Mouse (Mus musculus) heart, adult 2 months (tissue): ENCODE data around the gene Cpne5. TPM values are rescaled to one million over a fixed set of nuclear protein-coding genes. Genes with fewer than 3 reads are reported as not detected.

Experiments used
- DNase-seq, 2 experiments: peaks; one replicate each; pipeline ENCODE4 v3.0.0; 2021
- H3K27ac ChIP-seq: fragments of 200-600 bp; 2 replicates; pipeline ENCODE4 v1.8.1; 2022
- H3K27me3 ChIP-seq: fragments of 200-500 bp; 2 replicates; pipeline ENCODE4 v1.6.1; 2012; ENCODE audit warnings: mild to moderate bottlenecking, low read length, inconsistent platforms, mixed read lengths; ENCODE audit not compliant: control insufficient read depth, insufficient read depth
- H3K36me3 ChIP-seq: fragments of 200-500 bp; 2 replicates; pipeline ENCODE4 v1.6.1; 2012; ENCODE audit warnings: low read length, inconsistent platforms; ENCODE audit not compliant: control insufficient read depth, insufficient read depth
- H3K4me1 ChIP-seq: fragments of 200-500 bp; 2 replicates; pipeline ENCODE4 v1.6.1; 2011; ENCODE audit warnings: low read length; ENCODE audit not compliant: control insufficient read depth, insufficient read depth
- H3K4me3 ChIP-seq: fragments of 200-600 bp; 2 replicates; pipeline ENCODE4 v1.8.1; 2022
- H3K79me2 ChIP-seq: fragments of 200-500 bp; replicated peaks from 2 replicates; pipeline ENCODE4 v1.6.1; 2012; ENCODE audit warnings: mild to moderate bottlenecking, inconsistent platforms, low read length, moderate library complexity, mixed read lengths; ENCODE audit not compliant: control insufficient read depth, insufficient read depth
- H3K9ac ChIP-seq: fragments of 200-500 bp; 2 replicates; pipeline ENCODE4 v1.6.1; 2012; ENCODE audit warnings: low read depth, mild to moderate bottlenecking, control low read depth, inconsistent platforms, low read length, mixed read lengths
- CTCF ChIP-seq: fragments of 200-600 bp; IDR thresholded peaks from 2 replicates; pipeline ENCODE4 v1.8.1; 2022; ENCODE audit warnings: antibody characterized with exemption, mild to moderate bottlenecking, moderate library complexity
- EP300 ChIP-seq: fragments of 200-500 bp; IDR thresholded peaks from 2 replicates; pipeline ENCODE4 v1.6.1; 2011; ENCODE audit warnings: low read depth, low read length, control low read depth; ENCODE audit not compliant: insufficient read depth
- POLR2A ChIP-seq: fragments of 200-500 bp; IDR thresholded peaks from 2 replicates; pipeline ENCODE4 v1.6.1; 2011; ENCODE audit warnings: mild to moderate bottlenecking, low read depth, low read length, control low read depth; ENCODE audit not compliant: insufficient read depth
- WGBS: fragments of 180-500 bp; shearing (Covaris S2); methylation state at CpG from one replicate; pipeline ENCODE4 v1.1.7; 2018; 5-methylcytosine and 5-hydroxymethylcytosine counted together
- intact Hi-C: fragments of 180-260 bp; cut with DNase I; formaldehyde crosslinking; loops from one replicate; pipeline ENCODE4 v1.15.1; 2025
- polyA plus RNA-seq: library from polyadenylated mRNA; depleted of rRNA; stranded (reverse); fragments of >200 nt; gene quantifications from 2 replicates; pipeline ENCODE4 v1.2.3, GENCODE M21; 2012
- total RNA-seq, 2 experiments: library from RNA; stranded (reverse); gene quantifications; 2 replicates each; pipeline ENCODE4 v1.2.3; 2021

Gene Cpne5
- total and polyA plus RNA-seq, 3 experiments: 4.4 to 11.2 (median 5.2) TPM

DNA sequence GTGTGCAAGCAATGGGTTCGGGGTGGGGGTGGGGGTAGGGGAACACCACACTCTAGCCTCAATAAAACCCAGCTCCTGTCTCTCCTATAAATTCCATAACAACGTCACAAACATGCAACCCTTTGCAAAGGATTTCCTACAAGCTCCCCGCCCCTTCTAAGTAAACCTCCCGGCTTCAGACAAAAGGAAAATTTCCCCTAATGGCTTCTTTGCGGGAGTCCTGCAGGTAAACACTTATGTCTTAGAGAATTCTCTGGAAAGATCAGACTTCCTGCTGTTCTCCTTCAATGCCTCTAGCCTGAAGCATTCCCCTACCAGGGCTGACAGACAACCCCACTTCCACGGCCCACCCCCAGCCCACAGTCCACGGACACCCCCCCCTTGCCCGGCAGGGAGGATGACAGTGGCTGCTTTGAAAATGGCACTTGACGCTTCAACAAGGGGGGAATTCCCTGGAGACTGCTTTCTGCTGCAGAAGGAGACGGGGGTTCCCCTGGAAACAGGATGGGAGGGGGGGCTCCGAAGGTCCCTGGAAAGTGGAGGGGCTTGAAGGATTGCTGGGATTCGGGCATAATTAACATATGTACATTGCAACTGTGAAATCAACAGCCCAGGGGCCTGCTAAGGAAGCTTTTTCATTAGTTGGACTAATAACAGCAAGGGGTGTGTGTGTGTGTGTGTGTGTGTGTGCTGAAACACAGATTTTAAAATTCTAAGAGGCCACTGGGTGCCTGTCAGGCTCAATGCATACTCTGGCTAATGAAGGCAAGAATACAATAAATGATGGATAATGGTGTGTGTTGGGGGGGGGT lies 24.4 kb downstream of the Cpne5 start:
- H3K4me1 ChIP-seq: no peaks in the 10 kb centered on the region
- no peak overlapping the region for H3K4me3 ChIP-seq
- H3K27ac ChIP-seq: no peak overlapping the region
- H3K79me2 ChIP-seq: no peaks in the 10 kb centered on the region
- 32% methylated on average over 12 of the region's 12 CpGs for WGBS
- TF ChIP-seq CTCF (no peak), EP300 (no peak), POLR2A (no peak)
- no peak overlapping the region for H3K9ac ChIP-seq
- H3K36me3 ChIP-seq: no peaks in the 10 kb centered on the region
- no peaks in the 10 kb centered on the region for H3K27me3 ChIP-seq
- DNase-seq: no peak
- intact Hi-C loops: no loop called here

DNA sequence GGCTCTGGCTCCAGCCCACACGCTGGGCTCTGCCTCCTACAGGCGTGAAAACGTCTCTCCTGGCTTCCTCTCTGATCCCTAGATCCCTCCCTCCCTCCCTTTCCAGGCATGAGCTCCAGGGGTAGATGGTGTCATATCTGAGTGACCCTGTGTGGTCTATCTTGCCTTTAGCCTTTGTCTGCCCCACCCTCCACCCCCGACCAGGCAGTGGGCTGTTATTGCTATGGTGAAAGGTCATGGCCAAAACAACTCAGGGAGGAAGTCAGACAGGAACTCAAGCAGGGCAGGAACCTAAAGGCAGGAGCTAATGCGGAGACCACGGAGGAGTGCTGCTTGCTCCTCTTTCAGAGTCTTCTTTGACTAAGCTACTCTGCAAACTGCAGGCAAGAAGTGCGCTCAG lies 26.1 kb downstream of the Cpne5 start:
- H3K27ac ChIP-seq: no peak overlapping the region
- no peak for DNase-seq
- no peak for TF ChIP-seq EP300
- TF ChIP-seq CTCF: no peak
- TF ChIP-seq POLR2A: no peak
- no peaks in the 10 kb centered on the region for H3K27me3 ChIP-seq
- H3K36me3 ChIP-seq: no peaks in the 10 kb centered on the region
- H3K79me2 ChIP-seq: no peaks in the 10 kb centered on the region
- H3K9ac ChIP-seq: no peak overlapping the region
- intact Hi-C loops: no loop called here
- no peaks in the 10 kb centered on the region for H3K4me1 ChIP-seq
- 41% methylated on average over 7 of the region's 7 CpGs for WGBS
- H3K4me3 ChIP-seq: no peak overlapping the region

DNA sequence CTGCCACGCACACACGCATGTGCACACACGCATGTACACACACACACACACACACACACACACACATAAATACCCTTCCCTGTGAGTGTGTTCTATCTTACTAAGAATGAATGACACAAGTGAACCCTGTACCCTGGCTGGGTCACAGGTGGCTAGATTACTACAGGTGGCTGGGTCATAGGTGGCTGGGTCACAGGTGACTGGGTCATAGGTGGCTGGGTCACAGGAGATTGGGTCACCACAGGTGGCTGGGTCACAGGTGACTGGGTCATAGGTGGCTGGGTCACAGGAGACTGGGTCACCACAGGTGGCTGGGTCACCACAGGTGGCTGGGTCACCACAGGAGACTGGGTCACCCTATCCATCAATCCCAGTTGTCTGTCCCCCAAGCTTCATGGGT lies 27.9 kb downstream of the Cpne5 start:
- Histone ChIP-seq H3K36me3 (no peaks in the 10 kb centered on the region), H3K79me2 (no peaks in the 10 kb centered on the region), H3K27me3 (no peaks in the 10 kb centered on the region), H3K27ac (no peak overlapping the region), H3K4me1 (peaks cover 1% of the 10 kb centered on the region; the same call in 1 of the 2 replicates), H3K4me3 (no peak overlapping the region), H3K9ac (no peak overlapping the region)
- WGBS: 95% methylated on average over 3 of the region's 3 CpGs
- intact Hi-C loops: no loop called here
- no peak for TF ChIP-seq EP300
- no peak for TF ChIP-seq POLR2A
- no peak for DNase-seq

DNA sequence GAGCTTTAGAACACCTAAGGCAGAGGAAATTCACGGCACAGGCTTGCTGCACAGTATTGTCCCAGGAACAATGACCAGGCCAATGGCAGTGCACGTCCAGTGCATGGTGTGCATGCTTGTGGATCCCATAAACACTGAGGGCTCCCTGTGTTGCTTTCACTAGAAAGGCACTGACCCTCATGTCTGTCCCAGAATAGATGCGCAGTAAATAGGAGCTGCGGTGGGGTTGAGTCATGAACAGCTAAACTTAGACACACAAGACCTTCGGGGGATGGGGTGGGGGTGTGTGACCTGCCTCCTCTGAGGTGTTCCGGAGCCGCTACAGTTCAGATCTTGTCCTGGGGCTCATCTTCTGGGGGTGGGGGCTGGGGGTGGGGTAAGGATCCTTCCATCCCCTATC lies 31.9 kb downstream of the Cpne5 start:
- H3K27me3 ChIP-seq: no peaks in the 10 kb centered on the region
- no peaks in the 10 kb centered on the region for H3K36me3 ChIP-seq
- peaks cover 1% of the 10 kb centered on the region; the same call in 1 of the 2 replicates for H3K4me1 ChIP-seq
- no peak overlapping the region for H3K9ac ChIP-seq
- intact Hi-C loops: no loop called here
- no peak overlapping the region for H3K27ac ChIP-seq
- no peak for TF ChIP-seq POLR2A
- no peak for TF ChIP-seq CTCF
- no peak for TF ChIP-seq EP300
- peak in 1 of 2 experiments; percentile 7 for DNase-seq
- WGBS: 53% methylated on average over 7 of the region's 7 CpGs
- H3K4me3 ChIP-seq: no peak overlapping the region
- H3K79me2 ChIP-seq: no peaks in the 10 kb centered on the region

DNA sequence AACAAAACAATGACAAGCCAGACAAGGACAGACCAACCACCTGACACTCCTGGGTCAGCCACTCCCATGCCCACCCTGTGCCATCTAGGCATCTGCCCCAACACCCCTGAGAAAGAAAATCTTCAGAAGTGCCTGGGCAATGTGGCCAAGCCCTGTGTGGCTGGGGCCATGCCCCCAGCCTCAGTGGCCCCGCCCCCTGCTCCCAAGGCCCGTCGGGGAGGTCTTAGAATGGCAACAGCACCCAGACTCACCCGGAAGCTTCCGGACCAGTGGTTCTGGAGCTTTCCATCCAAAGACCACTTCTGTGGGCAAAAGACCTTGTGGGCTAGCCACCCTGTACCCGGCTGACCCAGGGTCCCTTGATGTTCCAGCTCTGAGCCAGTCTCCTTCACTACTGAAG lies 35.4 kb downstream of the Cpne5 start:
- H3K27me3 ChIP-seq: no peaks in the 10 kb centered on the region
- peaks cover 1% of the 10 kb centered on the region; the same call in 1 of the 2 replicates for H3K4me1 ChIP-seq
- no peaks in the 10 kb centered on the region for H3K79me2 ChIP-seq
- H3K9ac ChIP-seq: no peak overlapping the region
- intact Hi-C loops: no loop called here
- no peak for DNase-seq
- H3K27ac ChIP-seq: no peak overlapping the region
- H3K4me3 ChIP-seq: no peak overlapping the region
- H3K36me3 ChIP-seq: no peaks in the 10 kb centered on the region
- 74% methylated on average over 6 of the region's 6 CpGs for WGBS
- no peak for TF ChIP-seq POLR2A
- no peak for TF ChIP-seq CTCF
- TF ChIP-seq EP300: no peak

DNA sequence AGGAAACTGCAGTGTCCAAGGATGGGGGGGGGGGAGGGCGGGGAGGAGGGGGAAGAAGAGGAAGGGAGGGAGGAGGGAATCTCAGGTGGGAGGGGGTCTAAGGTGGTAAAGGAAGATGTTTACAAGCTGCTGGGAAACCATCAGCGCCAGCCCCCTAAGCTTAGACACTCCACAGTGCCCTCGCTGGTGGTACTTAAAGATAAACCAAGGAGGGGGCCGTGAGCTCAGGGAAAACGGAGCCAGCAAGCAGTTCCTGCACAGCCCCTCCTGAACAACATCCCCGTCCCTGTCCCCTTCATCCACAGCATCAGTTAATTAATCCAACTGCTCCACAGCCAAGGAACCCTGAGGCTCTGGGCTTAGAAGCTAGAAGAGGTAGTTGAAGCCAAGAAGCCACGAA lies 38.1 kb downstream of the Cpne5 start:
- Histone ChIP-seq H3K27me3 (no peaks in the 10 kb centered on the region), H3K27ac (no peak overlapping the region), H3K4me3 (no peak overlapping the region), H3K79me2 (no peaks in the 10 kb centered on the region), H3K36me3 (no peaks in the 10 kb centered on the region), H3K9ac (no peak overlapping the region), H3K4me1 (no peaks in the 10 kb centered on the region)
- WGBS: 53% methylated on average over 6 of the region's 7 CpGs
- TF ChIP-seq CTCF (no peak), POLR2A (no peak), EP300 (no peak)
- intact Hi-C loops: no loop called here
- DNase-seq: no peak
